Mouse (Mus musculus): ENCODE results near the gene Alg14. TPM values are rescaled to one million over a fixed set of nuclear protein-coding genes. Genes with fewer than 3 reads are reported as not detected.
A peak's percentile ranks its signal among the peaks of the same experiment; 100 is the strongest.

Gene Alg14
- polyA plus RNA-seq, 1 experiment from 2014 or later, result 20.0 TPM

GRCm38 (mm10) chr3:121282998-121283397, 8.6 kb upstream of the Alg14 start, which contains the start of gene Tmem56:
Gene Tmem56, minus strand, starts transcription at chr3:121283098.
- Histone ChIP-seq H3K4me2 (no peak within 1 kb of the TSS), H3K9me3 (replicated peaks) (no peaks in the 10 kb centered on the region), H3K27me3 (replicated peaks) (no peaks in the 10 kb centered on the region), H3K9ac (no peak within 1 kb of the TSS), H3K27ac (no peak within 1 kb of the TSS), H3K36me3 (no peaks in the 10 kb centered on the region), H3K4me3 (no peak within 1 kb of the TSS), H3K4me1 (peaks cover 21% of the 10 kb centered on the region)
- 76% methylated on average over 4 of the region's 4 CpGs for WGBS (ENCODE audit: insufficient replicate concordance)
- no peak for ATAC-seq

- H3K4me1 ChIP-seq, result peaks cover 11% of the 10 kb centered on the region
- H3K36me3 ChIP-seq, result no peaks in the 10 kb centered on the region
- H3K27me3 ChIP-seq (replicated peaks), result no peaks in the 10 kb centered on the region
- ATAC-seq, result no peak
- H3K4me3 ChIP-seq, result no peak overlapping the region
- H3K4me2 ChIP-seq, result no peak overlapping the region
- H3K9me3 ChIP-seq (replicated peaks), result no peaks in the 10 kb centered on the region
- WGBS (ENCODE audit: insufficient replicate concordance), result 89% methylated on average over 6 of the region's 6 CpGs
- H3K27ac ChIP-seq, result no peak overlapping the region
- no peak overlapping the region for H3K9ac ChIP-seq
Measured at GRCm38 (mm10) chr3:121285219-121285618, 6.4 kb upstream of the Alg14 start.

GRCm38 (mm10) chr3:121287151-121287550, 4.4 kb upstream of the Alg14 start:
- Histone ChIP-seq H3K9me3 (replicated peaks) (no peaks in the 10 kb centered on the region), H3K27me3 (replicated peaks) (no peaks in the 10 kb centered on the region), H3K4me2 (no peak overlapping the region), H3K27ac (no peak overlapping the region), H3K4me3 (no peak overlapping the region), H3K4me1 (peaks cover 20% of the 10 kb centered on the region), H3K36me3 (no peaks in the 10 kb centered on the region), H3K9ac (no peak overlapping the region)
- no peak for ATAC-seq
- 84% methylated on average over 2 of the region's 2 CpGs for WGBS (ENCODE audit: insufficient replicate concordance)

- 68% methylated on average over 8 of the region's 8 CpGs for WGBS (ENCODE audit: insufficient replicate concordance)
- ATAC-seq, result no peak
- H3K9ac ChIP-seq, result peak overlapping the region; percentile 74
Measured at GRCm38 (mm10) chr3:121290681-121291080, 892 bp upstream of the Alg14 start.

GRCm38 (mm10) chr3:121291225-121291559, 381 bp upstream of the Alg14 start:
- Histone ChIP-seq H3K4me1 (peaks cover 40% of the 10 kb centered on the region), H3K27me3 (replicated peaks) (no peaks in the 10 kb centered on the region), H3K9me3 (replicated peaks) (no peaks in the 10 kb centered on the region), H3K4me3 (peak overlapping the region; percentile 64), H3K9ac (peak overlapping the region; percentile 74), H3K27ac (peak overlapping the region; percentile 85), H3K36me3 (no peaks in the 10 kb centered on the region; the same call in 1 of the 2 replicates), H3K4me2 (peak overlapping the region; percentile 73)
- 6% methylated on average over 7 of the region's 7 CpGs for WGBS (ENCODE audit: insufficient replicate concordance)
- peak; percentile 2; the same call in 1 of the 2 replicates for ATAC-seq

More at GRCm38 (mm10) chr3:121290681-121291080, 892 bp upstream of the Alg14 start:
- Histone ChIP-seq H3K9me3 (replicated peaks) (no peaks in the 10 kb centered on the region), H3K27ac (peak overlapping the region; percentile 85), H3K36me3 (no peaks in the 10 kb centered on the region), H3K4me2 (peak overlapping the region; percentile 73), H3K4me1 (peaks cover 40% of the 10 kb centered on the region), H3K4me3 (peak overlapping the region; percentile 64), H3K27me3 (replicated peaks) (no peaks in the 10 kb centered on the region)

- H3K27ac ChIP-seq, result no peak overlapping the region
- no peak overlapping the region for H3K4me2 ChIP-seq
- no peaks in the 10 kb centered on the region for H3K9me3 ChIP-seq (replicated peaks)
- ATAC-seq, result no peak
- peaks cover 35% of the 10 kb centered on the region for H3K4me1 ChIP-seq
- no peak overlapping the region for H3K4me3 ChIP-seq
- no peak overlapping the region for H3K9ac ChIP-seq
- WGBS (ENCODE audit: insufficient replicate concordance), result 67% methylated on average over 2 of the region's 2 CpGs
- no peaks in the 10 kb centered on the region; the same call in 1 of the 2 replicates for H3K36me3 ChIP-seq
- no peaks in the 10 kb centered on the region for H3K27me3 ChIP-seq (replicated peaks)
Measured at GRCm38 (mm10) chr3:121294200-121294599, 2.6 kb downstream of the Alg14 start.

- Histone ChIP-seq H3K27me3 (replicated peaks) (no peaks in the 10 kb centered on the region), H3K4me3 (no peak overlapping the region), H3K9ac (no peak overlapping the region), H3K4me2 (no peak overlapping the region), H3K36me3 (peaks cover 12% of the 10 kb centered on the region), H3K9me3 (replicated peaks) (no peaks in the 10 kb centered on the region), H3K27ac (no peak overlapping the region), H3K4me1 (peaks cover 21% of the 10 kb centered on the region)
- no peak for ATAC-seq
- WGBS (ENCODE audit: insufficient replicate concordance), result 86% methylated on average over 7 of the region's 7 CpGs
Measured at GRCm38 (mm10) chr3:121306641-121307040, 15.1 kb downstream of the Alg14 start.

- H3K27ac ChIP-seq, result no peak overlapping the region
- H3K27me3 ChIP-seq (replicated peaks), result no peaks in the 10 kb centered on the region
- no peaks in the 10 kb centered on the region for H3K9me3 ChIP-seq (replicated peaks)
- peak; percentile 52 for ATAC-seq
- peaks cover 27% of the 10 kb centered on the region for H3K4me1 ChIP-seq
- no peak overlapping the region for H3K9ac ChIP-seq
- no peak overlapping the region for H3K4me2 ChIP-seq
- 71% methylated on average over 7 of the region's 7 CpGs for WGBS (ENCODE audit: insufficient replicate concordance)
- H3K4me3 ChIP-seq, result no peak overlapping the region
- H3K36me3 ChIP-seq, result peaks cover 4% of the 10 kb centered on the region
Measured at GRCm38 (mm10) chr3:121307532-121308234, 16.1 kb downstream of the Alg14 start.

- H3K9ac ChIP-seq, result no peak overlapping the region
- H3K4me1 ChIP-seq, result peaks cover 27% of the 10 kb centered on the region
- no peaks in the 10 kb centered on the region for H3K9me3 ChIP-seq (replicated peaks)
- H3K36me3 ChIP-seq, result peaks cover 4% of the 10 kb centered on the region
- H3K27me3 ChIP-seq (replicated peaks), result no peaks in the 10 kb centered on the region
- no peak for ATAC-seq
- H3K4me2 ChIP-seq, result no peak overlapping the region
- no peak overlapping the region for H3K27ac ChIP-seq
- 74% methylated on average over 5 of the region's 5 CpGs for WGBS (ENCODE audit: insufficient replicate concordance)
- no peak overlapping the region for H3K4me3 ChIP-seq
Measured at GRCm38 (mm10) chr3:121308935-121309334, 17.4 kb downstream of the Alg14 start.

GRCm38 (mm10) chr3:121309429-121309828, 17.9 kb downstream of the Alg14 start:
- H3K9ac ChIP-seq, result no peak overlapping the region
- H3K4me3 ChIP-seq, result no peak overlapping the region
- ATAC-seq, result peak; percentile 61
- no peak overlapping the region for H3K4me2 ChIP-seq
- H3K4me1 ChIP-seq, result peaks cover 27% of the 10 kb centered on the region
- peaks cover 4% of the 10 kb centered on the region for H3K36me3 ChIP-seq
- no peaks in the 10 kb centered on the region for H3K27me3 ChIP-seq (replicated peaks)
- H3K9me3 ChIP-seq (replicated peaks), result no peaks in the 10 kb centered on the region
- H3K27ac ChIP-seq, result no peak overlapping the region
- WGBS (ENCODE audit: insufficient replicate concordance), result 36% methylated on average over 4 of the region's 4 CpGs

GRCm38 (mm10) chr3:121309896-121310714, 18.5 kb downstream of the Alg14 start:
- no peak overlapping the region for H3K4me3 ChIP-seq
- ATAC-seq, result no peak
- no peak overlapping the region for H3K4me2 ChIP-seq
- WGBS (ENCODE audit: insufficient replicate concordance), result 81% methylated on average over 16 of the region's 16 CpGs
- H3K4me1 ChIP-seq, result peaks cover 27% of the 10 kb centered on the region
- no peaks in the 10 kb centered on the region for H3K9me3 ChIP-seq (replicated peaks)
- H3K36me3 ChIP-seq, result peaks cover 4% of the 10 kb centered on the region
- no peak overlapping the region for H3K27ac ChIP-seq
- H3K9ac ChIP-seq, result no peak overlapping the region
- no peaks in the 10 kb centered on the region for H3K27me3 ChIP-seq (replicated peaks)

- H3K4me3 ChIP-seq, result no peak overlapping the region
- H3K27me3 ChIP-seq (replicated peaks), result no peaks in the 10 kb centered on the region
- WGBS (ENCODE audit: insufficient replicate concordance), result 71% methylated on average over 6 of the region's 6 CpGs
- no peak overlapping the region for H3K27ac ChIP-seq
- H3K9me3 ChIP-seq (replicated peaks), result no peaks in the 10 kb centered on the region
- H3K4me1 ChIP-seq, result peaks cover 27% of the 10 kb centered on the region
- H3K4me2 ChIP-seq, result no peak overlapping the region
- peaks cover 11% of the 10 kb centered on the region for H3K36me3 ChIP-seq
- H3K9ac ChIP-seq, result no peak overlapping the region
- no peak for ATAC-seq
Measured at GRCm38 (mm10) chr3:121312426-121312825, 20.9 kb downstream of the Alg14 start.

Measured in liver, embryonic 12.5 days (tissue).